Mouse (Mus musculus) lung, embryonic 14.5 days (tissue): ENCODE data around the gene Cdk17. TPM values are rescaled to one million over a fixed set of nuclear protein-coding genes. Genes with fewer than 3 reads are reported as not detected.

Source experiments
- ATAC-seq: fragments of 200-750 bp; cut with Nextera tagmentation; 2 replicates; pipeline ENCODE4 v1.8.0; 2017; ENCODE audit warnings: mild to moderate bottlenecking, moderate TSS enrichment, moderate library complexity; ENCODE audit not compliant: insufficient read depth
- DNase-seq: peaks from one replicate; pipeline ENCODE4 v3.0.0-alpha.2; 2015
- H3K27ac ChIP-seq: fragments of 300-500 bp; sonication (generic); 2 replicates; pipeline ENCODE4 v1.5.1; 2014; ENCODE audit warnings: low read depth, mild to moderate bottlenecking, moderate library complexity
- H3K27me3 ChIP-seq: fragments of 300-500 bp; sonication (generic); 2 replicates; pipeline ENCODE4 v1.6.1; 2014; ENCODE audit warnings: low read length, control low read depth; ENCODE audit not compliant: insufficient read depth
- H3K36me3 ChIP-seq: fragments of 300-500 bp; sonication (generic); 2 replicates; pipeline ENCODE4 v1.6.1; 2014; ENCODE audit warnings: control low read depth; ENCODE audit not compliant: insufficient read depth
- H3K4me1 ChIP-seq: fragments of 300-500 bp; sonication (generic); 2 replicates; pipeline ENCODE4 v1.6.1; 2014; ENCODE audit warnings: antibody characterized with exemption, control low read depth; ENCODE audit not compliant: insufficient read depth
- H3K4me2 ChIP-seq: fragments of 300-500 bp; sonication (generic); 2 replicates; pipeline ENCODE4 v1.6.1; 2014; ENCODE audit warnings: mild to moderate bottlenecking
- H3K4me3 ChIP-seq: fragments of 300-500 bp; sonication (generic); 2 replicates; pipeline ENCODE4 v1.5.1; 2014; ENCODE audit warnings: low read depth, low read length
- H3K9ac ChIP-seq: fragments of 300-500 bp; sonication (generic); 2 replicates; pipeline ENCODE4 v1.6.1; 2014
- H3K9me3 ChIP-seq: fragments of 300-500 bp; sonication (generic); 2 replicates; pipeline ENCODE4 v1.6.1; 2016; ENCODE audit warnings: low read depth, low read length, control low read depth
- CTCF ChIP-seq: IDR thresholded peaks from 2 replicates; pipeline ENCODE4 v1.5.1; 2016; ENCODE audit warnings: antibody characterized with exemption, low read depth
- WGBS: fragments of 180-500 bp; shearing (Covaris S2); extraction: QIAGEN DNeasy Blood & Tissue Kit; methylation state at CpG from one replicate; pipeline ENCODE4 v1.1.7; 2014; 5-methylcytosine and 5-hydroxymethylcytosine counted together
- polyA plus RNA-seq: library from polyadenylated mRNA; unstranded; fragments of >200 nt; fragmentation: Nextera tagmentation; extraction: Ambion mirVana; gene quantifications from 2 replicates; pipeline ENCODE4 v1.2.1, GENCODE M21; 2014

Cdk17 gene
- polyA plus RNA-seq, 1 experiment from 2014 or later: 25.9 TPM

GRCm38 (mm10) chr10:93207176-93207575 lies 46.5 kb downstream of the Cdk17 start:
- 0 out of 2 replicates have a peak, but pooled peaks cover 8% of the 10 kb centered on the region for H3K36me3 ChIP-seq
- no peaks in the 10 kb centered on the region for H3K4me1 ChIP-seq
- TF ChIP-seq CTCF: no peak
- no peak overlapping the region for H3K27ac ChIP-seq
- H3K27me3 ChIP-seq: no peaks in the 10 kb centered on the region
- no peak overlapping the region for H3K4me2 ChIP-seq
- DNase-seq (no peak), ATAC-seq (no peak)
- no peak overlapping the region for H3K9ac ChIP-seq
- H3K4me3 ChIP-seq: no peak overlapping the region
- no peaks in the 10 kb centered on the region for H3K9me3 ChIP-seq
- 80% methylated on average over 5 of the region's 5 CpGs for WGBS

- H3K4me2 ChIP-seq: no peak overlapping the region
- H3K9ac ChIP-seq: no peak overlapping the region
- no peak overlapping the region for H3K27ac ChIP-seq
- ATAC-seq: no peak
- peaks cover 54% of the 10 kb centered on the region for H3K36me3 ChIP-seq
- no peak for TF ChIP-seq CTCF
- no peak overlapping the region for H3K4me3 ChIP-seq
- DNase-seq: no peak
- H3K9me3 ChIP-seq: no peaks in the 10 kb centered on the region
- no peaks in the 10 kb centered on the region for H3K27me3 ChIP-seq
- 82% methylated on average over 2 of the region's 2 CpGs for WGBS
- no peaks in the 10 kb centered on the region for H3K4me1 ChIP-seq
Observed at GRCm38 (mm10) chr10:93212699-93213098, 52.0 kb downstream of the Cdk17 start.

GRCm38 (mm10) chr10:93213339-93213738 lies 52.7 kb downstream of the Cdk17 start:
- Histone ChIP-seq H3K4me3 (no peak overlapping the region), H3K9ac (no peak overlapping the region), H3K27me3 (no peaks in the 10 kb centered on the region), H3K36me3 (peaks cover 60% of the 10 kb centered on the region), H3K4me1 (no peaks in the 10 kb centered on the region), H3K9me3 (no peaks in the 10 kb centered on the region), H3K27ac (no peak overlapping the region), H3K4me2 (no peak overlapping the region)
- WGBS: 73% methylated on average over 7 of the region's 7 CpGs
- ATAC-seq (no peak), DNase-seq (no peak)
- no peak for TF ChIP-seq CTCF

- TF ChIP-seq CTCF: no peak
- H3K27ac ChIP-seq: no peak overlapping the region
Observed at GRCm38 (mm10) chr10:93214251-93214650, 53.6 kb downstream of the Cdk17 start.

GRCm38 (mm10) chr10:93215051-93215763 lies 54.5 kb downstream of the Cdk17 start:
- no peak for TF ChIP-seq CTCF

More at GRCm38 (mm10) chr10:93214251-93214650, 53.6 kb downstream of the Cdk17 start:
- DNase-seq (peak; percentile 16), ATAC-seq (no peak)
- Histone ChIP-seq H3K27me3 (no peaks in the 10 kb centered on the region), H3K4me2 (no peak overlapping the region), H3K4me3 (no peak overlapping the region), H3K9ac (no peak overlapping the region), H3K9me3 (no peaks in the 10 kb centered on the region), H3K4me1 (no peaks in the 10 kb centered on the region), H3K36me3 (peaks cover 66% of the 10 kb centered on the region)
- WGBS: 64% methylated on average over 4 of the region's 4 CpGs

GRCm38 (mm10) chr10:93225751-93226150 lies 65.1 kb downstream of the Cdk17 start:
- DNase-seq (no peak), ATAC-seq (no peak)
- WGBS: 74% methylated on average over 6 of the region's 6 CpGs
- Histone ChIP-seq H3K4me1 (no peaks in the 10 kb centered on the region), H3K9me3 (no peaks in the 10 kb centered on the region), H3K4me2 (no peak overlapping the region), H3K27ac (no peak overlapping the region), H3K36me3 (peaks cover 20% of the 10 kb centered on the region; the same call in 1 of the 2 replicates), H3K9ac (no peak overlapping the region), H3K27me3 (no peaks in the 10 kb centered on the region), H3K4me3 (no peak overlapping the region)
- TF ChIP-seq CTCF: no peak

More at GRCm38 (mm10) chr10:93215051-93215763, 54.5 kb downstream of the Cdk17 start:
- Histone ChIP-seq H3K4me2 (no peak overlapping the region), H3K36me3 (peaks cover 66% of the 10 kb centered on the region), H3K27ac (no peak overlapping the region), H3K9ac (no peak overlapping the region), H3K27me3 (no peaks in the 10 kb centered on the region), H3K9me3 (no peaks in the 10 kb centered on the region), H3K4me1 (no peaks in the 10 kb centered on the region), H3K4me3 (no peak overlapping the region)
- no peak for DNase-seq
- WGBS: 85% methylated on average over 8 of the region's 8 CpGs
- ATAC-seq: no peak

- no peak overlapping the region for H3K4me3 ChIP-seq
- no peaks in the 10 kb centered on the region for H3K4me1 ChIP-seq
- ATAC-seq (no peak), DNase-seq (peak; percentile 53)
- H3K4me2 ChIP-seq: no peak overlapping the region
- H3K36me3 ChIP-seq: peaks cover 32% of the 10 kb centered on the region
- H3K27ac ChIP-seq: peak overlapping the region; percentile 42
- WGBS: 61% methylated on average over 8 of the region's 8 CpGs
- no peak for TF ChIP-seq CTCF
- no peak overlapping the region for H3K9ac ChIP-seq
- no peaks in the 10 kb centered on the region for H3K27me3 ChIP-seq
- H3K9me3 ChIP-seq: no peaks in the 10 kb centered on the region
Observed at GRCm38 (mm10) chr10:93227921-93228320, 67.2 kb downstream of the Cdk17 start.
